Mouse (Mus musculus) intestine, embryonic 14.5 days (tissue): ENCODE data around the gene Tmem262. TPM values are rescaled to one million over a fixed set of nuclear protein-coding genes. Genes with fewer than 3 reads are reported as not detected.

Experiments
- ATAC-seq: fragments of 200-750 bp; cut with Nextera tagmentation; replicated peaks from 2 replicates; pipeline ENCODE4 v1.8.0; 2017; ENCODE audit warnings: low read depth, moderate number of reproducible peaks, moderate TSS enrichment, moderate library complexity; ENCODE audit not compliant: low FRiP score, low TSS enrichment
- DNase-seq: peaks from one replicate; pipeline ENCODE4 v3.0.0-alpha.2; 2018; ENCODE audit warnings: low spot score
- H3K27ac ChIP-seq: fragments of 300-500 bp; sonication (generic); 2 replicates; pipeline ENCODE4 v1.5.1; 2014; ENCODE audit warnings: low read depth, mild to moderate bottlenecking, control low read depth
- H3K27me3 ChIP-seq: fragments of 300-500 bp; sonication (generic); replicated peaks from 2 replicates; pipeline ENCODE4 v1.6.1; 2014; ENCODE audit warnings: low read length, control low read depth; ENCODE audit not compliant: control insufficient read depth, insufficient read depth
- H3K36me3 ChIP-seq: fragments of 300-500 bp; sonication (generic); 2 replicates; pipeline ENCODE4 v1.6.1; 2014; ENCODE audit warnings: low read length, control low read depth; ENCODE audit not compliant: control insufficient read depth, insufficient read depth
- H3K4me1 ChIP-seq: fragments of 300-500 bp; sonication (generic); replicated peaks from 2 replicates; pipeline ENCODE4 v1.6.1; 2014; ENCODE audit warnings: low read length, control low read depth, mixed read lengths; ENCODE audit not compliant: control insufficient read depth, insufficient read depth
- H3K4me2 ChIP-seq: fragments of 300-500 bp; sonication (generic); 2 replicates; pipeline ENCODE4 v1.6.1; 2014; ENCODE audit warnings: low read length
- H3K4me3 ChIP-seq: fragments of 300-500 bp; sonication (generic); 2 replicates; pipeline ENCODE4 v1.5.1; 2014; ENCODE audit warnings: low read depth, low read length, control low read depth, mixed read lengths
- H3K9ac ChIP-seq: fragments of 300-500 bp; sonication (generic); 2 replicates; pipeline ENCODE4 v1.6.1; 2014; ENCODE audit warnings: mild to moderate bottlenecking, low read length
- H3K9me3 ChIP-seq: fragments of 300-500 bp; sonication (generic); 2 replicates; pipeline ENCODE4 v1.6.1; 2016; ENCODE audit warnings: low read length, control low read depth; ENCODE audit not compliant: control insufficient read depth
- WGBS: fragments of 180-500 bp; shearing (Covaris S2); extraction: QIAGEN DNeasy Blood & Tissue Kit; methylation state at CpG from one replicate; pipeline ENCODE4 v1.1.7; 2014; 5-methylcytosine and 5-hydroxymethylcytosine counted together
- polyA plus RNA-seq: library from polyadenylated mRNA; unstranded; fragments of >200 nt; fragmentation: Nextera tagmentation; extraction: Ambion mirVana; gene quantifications from 2 replicates; pipeline ENCODE4 v1.2.1, GENCODE M21; 2014

The Tmem262 gene
- polyA plus RNA-seq, 1 experiment from 2014 or later, result not detected

DNA sequence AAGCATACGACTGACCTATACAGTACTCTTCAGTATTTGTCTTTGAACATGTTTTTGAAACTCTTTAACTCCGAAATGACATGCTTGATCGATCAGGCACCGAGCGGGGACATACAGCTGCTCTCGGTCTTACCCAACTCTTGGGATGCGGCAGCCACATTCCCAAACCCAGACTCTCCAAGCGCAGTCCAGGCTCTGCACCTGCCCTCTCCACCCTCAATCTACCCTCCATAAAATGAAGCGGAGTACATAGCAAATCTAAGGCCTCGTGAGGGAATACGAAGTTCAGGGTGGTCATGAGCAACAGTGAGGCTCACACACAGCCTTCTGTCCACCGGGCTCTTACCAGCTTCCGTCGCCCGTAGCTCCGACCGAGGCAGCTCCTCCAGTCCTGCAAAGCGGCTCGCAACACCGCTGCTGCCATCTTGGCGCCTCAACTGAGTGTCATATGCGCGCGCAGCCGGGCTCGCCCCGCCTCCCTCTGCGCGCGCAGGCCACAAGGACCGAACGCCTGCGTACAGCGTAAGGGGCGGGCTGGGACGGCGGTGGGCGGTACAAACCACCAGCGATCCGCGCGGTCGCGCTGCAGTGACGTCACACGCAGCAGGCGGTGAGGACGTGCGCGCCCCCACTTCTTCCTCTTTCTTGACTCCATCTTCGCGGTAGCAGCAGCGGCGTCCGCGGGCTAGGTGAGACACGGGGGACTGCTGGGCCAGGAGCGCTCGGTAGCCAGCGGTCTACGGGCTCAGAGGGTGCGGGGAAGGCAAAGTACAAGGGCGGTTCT, 22.3 kb upstream of the Tmem262 start, which contains the start of the genes Mrpl49 and Fau:
Mrpl49 (minus strand) TSS at position 473 of the 784 bp plus-strand sequence.
Fau (plus strand) TSS at position 532 of the 784 bp plus-strand sequence.
- H3K27me3 ChIP-seq, result no peaks in the 10 kb centered on the region
- peak within 1 kb of the TSS; percentile 74 for H3K27ac ChIP-seq
- H3K4me1 ChIP-seq, result peaks cover 24% of the 10 kb centered on the region
- peak within 1 kb of the TSS; percentile 94 for H3K4me2 ChIP-seq
- peak within 1 kb of the TSS; percentile 90 for H3K9ac ChIP-seq
- under 1% methylated on average over 63 of the region's 63 CpGs for WGBS
- peak; percentile 80 for ATAC-seq
- peak within 1 kb of the TSS; percentile 92 for H3K4me3 ChIP-seq
- H3K9me3 ChIP-seq, result no peaks in the 10 kb centered on the region
- H3K36me3 ChIP-seq, result peaks cover 56% of the 10 kb centered on the region
- peak; percentile 97 for DNase-seq

DNA sequence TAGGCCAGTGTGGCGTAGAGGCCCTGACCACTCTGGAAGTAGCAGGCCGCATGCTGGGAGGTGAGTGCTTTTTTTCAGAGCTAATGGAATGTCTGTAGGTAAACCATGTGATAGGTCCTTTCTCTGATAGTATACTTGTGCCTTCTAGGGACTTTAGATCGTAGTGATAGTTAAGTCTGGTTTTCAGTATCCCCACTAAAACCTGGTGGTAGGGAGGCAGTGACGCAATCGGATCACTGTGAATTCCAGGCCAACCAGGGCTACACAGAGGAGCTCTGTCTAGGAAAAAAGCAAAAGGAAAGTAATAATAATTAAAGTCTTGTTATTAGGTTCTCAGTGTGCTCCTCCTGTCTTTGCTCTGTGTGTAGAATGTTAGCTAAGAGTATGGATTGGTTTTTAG, 21.3 kb upstream of the Tmem262 start:
- Histone ChIP-seq H3K36me3 (peaks cover 46% of the 10 kb centered on the region), H3K9me3 (no peaks in the 10 kb centered on the region), H3K4me3 (peak overlapping the region; percentile 92), H3K4me2 (peak overlapping the region; percentile 94), H3K4me1 (peaks cover 28% of the 10 kb centered on the region), H3K27me3 (no peaks in the 10 kb centered on the region), H3K9ac (peak overlapping the region; percentile 90), H3K27ac (peak overlapping the region; percentile 74)
- WGBS, result 28% methylated on average over 5 of the region's 5 CpGs
- no peak for DNase-seq
- ATAC-seq, result no peak

- peak overlapping the region; percentile 90 for H3K9ac ChIP-seq
- H3K4me3 ChIP-seq, result peak overlapping the region; percentile 92
- WGBS, result 80% methylated on average over 5 of the region's 5 CpGs
- no peaks in the 10 kb centered on the region for H3K27me3 ChIP-seq
- peak overlapping the region; percentile 94 for H3K4me2 ChIP-seq
- H3K36me3 ChIP-seq, result peaks cover 41% of the 10 kb centered on the region
- ATAC-seq, result no peak
- H3K4me1 ChIP-seq, result peaks cover 28% of the 10 kb centered on the region
- no peak overlapping the region for H3K27ac ChIP-seq
- DNase-seq, result no peak
- H3K9me3 ChIP-seq, result no peaks in the 10 kb centered on the region
Observed at GRCm38 (mm10) chr19:6058966-6059365, 20.9 kb upstream of the Tmem262 start.

DNA sequence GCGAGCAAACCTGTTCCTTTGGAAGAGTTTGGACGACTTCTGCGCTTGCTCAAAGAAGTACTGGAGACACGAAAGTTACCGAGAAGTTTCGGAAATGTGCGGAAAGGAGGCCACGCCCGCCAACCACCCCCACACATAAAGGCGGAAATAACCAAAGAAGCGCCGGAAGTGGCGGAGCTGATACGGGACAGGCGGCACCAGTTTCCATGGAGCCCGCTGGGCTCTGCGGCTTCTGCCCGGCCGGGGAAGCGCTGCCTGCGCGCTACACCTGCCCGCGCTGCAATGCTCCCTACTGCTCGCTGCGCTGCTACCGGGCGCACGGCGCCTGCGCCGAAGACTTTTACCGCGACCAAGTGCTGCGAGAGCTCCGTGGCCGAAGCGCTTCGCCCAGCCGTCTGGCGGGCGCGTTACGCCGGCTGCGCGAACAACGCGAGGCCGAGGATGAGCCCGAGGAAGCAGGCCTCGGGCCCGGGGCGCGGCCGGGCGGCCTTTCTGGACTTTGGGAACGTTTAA, 18.8 kb upstream of the Tmem262 start, which contains the start of gene Znhit2:
Znhit2 (plus strand) TSS at position 172 of the 513 bp plus-strand sequence.
- peak within 1 kb of the TSS; percentile 81 for H3K9ac ChIP-seq
- peak within 1 kb of the TSS; percentile 68 for H3K4me3 ChIP-seq
- peaks cover 20% of the 10 kb centered on the region for H3K36me3 ChIP-seq
- peak; percentile 53 for ATAC-seq
- WGBS, result under 1% methylated on average over 54 of the region's 58 CpGs
- peak within 1 kb of the TSS; percentile 99 for H3K4me2 ChIP-seq
- H3K27ac ChIP-seq, result peak within 1 kb of the TSS; percentile 81
- H3K9me3 ChIP-seq, result no peaks in the 10 kb centered on the region
- peak; percentile 92 for DNase-seq
- no peaks in the 10 kb centered on the region for H3K27me3 ChIP-seq
- peaks cover 27% of the 10 kb centered on the region for H3K4me1 ChIP-seq

- Histone ChIP-seq H3K36me3 (peaks cover 15% of the 10 kb centered on the region), H3K4me3 (peak overlapping the region; percentile 68), H3K27me3 (no peaks in the 10 kb centered on the region), H3K9me3 (no peaks in the 10 kb centered on the region), H3K4me1 (peaks cover 26% of the 10 kb centered on the region), H3K9ac (peak overlapping the region; percentile 81), H3K27ac (peak overlapping the region; percentile 81), H3K4me2 (peak overlapping the region; percentile 99)
- peak; percentile 74 for DNase-seq
- ATAC-seq, result no peak
- 2% methylated on average over 44 of the region's 44 CpGs for whole genome bisulfite sequencing
Observed at GRCm38 (mm10) chr19:6061641-6062302, 18.1 kb upstream of the Tmem262 start.

- WGBS, result 47% methylated on average over 5 of the region's 5 CpGs
- Histone ChIP-seq H3K4me3 (peak overlapping the region; percentile 68), H3K4me2 (peak overlapping the region; percentile 99), H3K36me3 (peaks cover 15% of the 10 kb centered on the region), H3K9ac (peak overlapping the region; percentile 81), H3K9me3 (no peaks in the 10 kb centered on the region), H3K27ac (peak overlapping the region; percentile 81; the same call in 1 of the 2 replicates), H3K27me3 (no peaks in the 10 kb centered on the region), H3K4me1 (peaks cover 29% of the 10 kb centered on the region)
- ATAC-seq, result no peak
- no peak for DNase-seq
Observed at GRCm38 (mm10) chr19:6062418-6062817, 17.4 kb upstream of the Tmem262 start.

- WGBS, result 95% methylated on average over 6 of the region's 6 CpGs
- no peaks in the 10 kb centered on the region for H3K27me3 ChIP-seq
- no peak overlapping the region for H3K4me3 ChIP-seq
- ATAC-seq (no peak), DNase-seq (no peak)
- H3K9me3 ChIP-seq, result no peaks in the 10 kb centered on the region
- H3K4me1 ChIP-seq, result peaks cover 29% of the 10 kb centered on the region
- H3K27ac ChIP-seq, result no peak overlapping the region
- peaks cover 15% of the 10 kb centered on the region for H3K36me3 ChIP-seq
- H3K9ac ChIP-seq, result no peak overlapping the region
- no peak overlapping the region for H3K4me2 ChIP-seq
Observed at GRCm38 (mm10) chr19:6063081-6063480, 16.8 kb upstream of the Tmem262 start.

DNA sequence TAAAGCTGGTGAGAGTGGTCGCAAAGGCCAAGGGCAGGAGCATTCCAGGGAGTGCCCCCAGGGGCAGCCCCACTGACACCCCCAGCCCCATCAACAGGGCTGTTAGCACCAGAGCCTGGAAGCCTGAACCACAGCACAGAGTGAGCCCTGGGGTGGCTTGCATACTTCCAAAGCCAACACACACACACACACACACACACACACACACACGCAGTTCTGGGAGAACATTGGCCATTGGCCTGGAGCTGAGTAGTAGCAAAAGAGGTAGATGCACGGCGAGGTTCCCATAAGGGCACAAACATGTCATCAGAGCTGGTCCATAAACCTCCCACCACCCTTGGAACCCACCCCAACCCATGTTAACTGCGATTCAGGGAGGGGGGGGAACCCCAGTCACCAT, 13.3 kb upstream of the Tmem262 start:
- H3K4me1 ChIP-seq, result peaks cover 23% of the 10 kb centered on the region
- DNase-seq (no peak), ATAC-seq (no peak)
- peak overlapping the region; percentile 74; the same call in 1 of the 2 replicates for H3K27ac ChIP-seq
- peak overlapping the region; percentile 55; the same call in 1 of the 2 replicates for H3K9ac ChIP-seq
- peak overlapping the region; percentile 96 for H3K4me2 ChIP-seq
- no peaks in the 10 kb centered on the region for H3K27me3 ChIP-seq
- H3K36me3 ChIP-seq, result peaks cover 25% of the 10 kb centered on the region
- no peaks in the 10 kb centered on the region for H3K9me3 ChIP-seq
- WGBS, result 33% methylated on average over 5 of the region's 5 CpGs
- peak overlapping the region; percentile 48 for H3K4me3 ChIP-seq
